Mouse (Mus musculus): ENCODE data around the gene Oxsr1.

DNA sequence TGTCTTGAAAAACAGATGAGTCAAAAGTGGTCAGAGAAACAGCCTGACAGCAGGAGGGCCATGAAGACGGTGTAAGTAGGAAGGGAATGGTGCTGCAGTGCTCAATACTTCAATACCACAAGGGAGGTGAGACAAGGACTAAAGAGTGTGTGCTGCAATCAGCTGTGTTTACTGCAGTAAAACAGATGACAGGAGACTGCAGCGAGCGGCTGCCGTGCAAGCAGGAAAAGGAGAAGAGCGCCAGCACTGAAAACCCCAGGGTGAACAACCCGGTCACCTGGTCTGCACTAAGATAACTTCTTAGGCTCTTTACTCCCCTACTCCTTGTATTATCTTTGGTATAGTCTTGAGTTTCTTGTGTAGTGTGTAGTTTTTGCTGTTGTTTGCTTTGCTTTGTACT, 54.1 kb downstream of the Oxsr1 start:
- TF ChIP-seq POLR2A (IDR thresholded peaks at IDR 0.05; ENCODE audit: insufficient read depth, low read depth, low read length), result no peak
- no peak for TF ChIP-seq CTCF (IDR thresholded peaks at IDR 0.05)
- no peak for TF ChIP-seq EP300 (IDR thresholded peaks at IDR 0.05; ENCODE audit: insufficient read depth, low read depth, low read length)
